Mouse (Mus musculus): Measurements from ENCODE around the gene Col6a3.

Gene Col6a3

DNA sequence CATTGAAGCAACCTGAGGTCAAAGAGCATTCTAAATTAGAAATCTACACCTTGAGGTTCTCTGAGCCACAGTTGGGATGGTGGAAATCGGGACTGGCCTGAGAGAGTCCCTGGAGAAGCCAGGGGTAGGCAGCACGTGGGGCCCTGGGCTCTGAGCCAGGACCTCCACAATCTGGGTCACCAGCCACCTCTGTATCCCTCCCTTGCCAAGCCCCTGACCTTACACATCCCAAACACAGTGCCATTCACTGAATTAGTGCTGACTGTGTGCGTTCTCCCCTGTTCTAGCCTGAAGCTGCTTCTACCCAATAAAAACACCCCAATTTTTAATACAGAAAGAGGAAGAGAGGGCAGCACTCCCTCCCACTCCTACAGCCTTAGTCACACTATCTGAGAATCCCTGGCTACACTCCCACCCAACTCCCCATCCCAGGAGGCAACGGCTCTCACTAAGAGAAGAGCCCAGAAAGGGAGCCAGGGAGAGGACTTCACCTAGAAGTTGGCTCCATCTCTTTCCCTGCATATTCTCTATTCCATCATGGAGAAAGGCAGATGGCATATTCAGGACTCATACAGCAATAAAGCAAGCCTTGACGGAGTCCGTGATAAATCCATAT, 46.4 kb downstream of the Col6a3 start:
- no peak for DNase-seq (ENCODE audit: extremely low read depth, low read depth, low spot score)

DNA sequence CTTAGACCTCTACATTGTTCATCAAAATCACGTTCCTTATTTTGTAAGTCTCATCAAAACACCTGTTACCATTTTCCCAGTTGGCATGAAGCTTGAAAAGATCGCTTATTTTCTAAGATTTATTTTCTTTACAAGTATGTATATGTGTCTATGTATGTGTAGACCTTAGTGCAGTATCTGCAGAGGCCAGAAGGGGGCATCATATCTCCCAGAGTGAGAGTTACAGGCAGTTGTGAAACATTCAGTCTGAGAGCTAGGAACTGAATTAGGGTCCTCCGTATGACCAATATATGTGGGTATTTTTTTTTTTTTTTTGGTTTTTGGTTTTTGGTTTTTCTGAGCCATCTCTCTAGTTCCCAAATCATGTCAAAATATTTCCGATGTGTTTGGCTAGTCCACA, 50.4 kb downstream of the Col6a3 start:
- no peak for DNase-seq (ENCODE audit: extremely low read depth, low read depth, low spot score)

DNA sequence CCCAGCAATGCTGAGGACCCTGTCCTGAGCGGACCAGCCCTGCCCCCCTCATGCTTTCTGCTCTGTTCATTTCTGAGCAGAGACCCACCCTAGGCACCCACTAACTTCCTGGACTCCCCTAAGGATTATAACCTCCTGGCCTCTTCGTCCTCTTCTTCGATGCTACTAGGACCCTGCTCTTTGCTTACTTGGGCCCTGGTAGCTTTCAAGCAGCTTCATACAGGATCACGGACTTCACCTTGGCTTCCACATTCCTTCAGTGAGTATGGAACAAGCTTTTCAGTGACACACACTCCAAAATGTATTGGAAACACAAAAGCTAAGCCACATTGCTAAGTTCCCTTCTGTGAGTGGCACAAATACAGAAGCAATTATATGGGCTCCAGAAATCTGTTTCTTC, 52.8 kb downstream of the Col6a3 start:
- DNase-seq (ENCODE audit: extremely low read depth, low read depth, low spot score), result no peak

GRCm38 (mm10) chr1:90789506-90789905, 54.3 kb downstream of the Col6a3 start:
- no peak for DNase-seq (ENCODE audit: extremely low read depth, low read depth, low spot score)

- DNase-seq (ENCODE audit: extremely low read depth, low read depth, low spot score), result no peak
Observed at GRCm38 (mm10) chr1:90780446-90780845, 63.3 kb downstream of the Col6a3 start.

- peak; percentile 76 for DNase-seq (ENCODE audit: extremely low read depth, low read depth, low spot score)
Observed at GRCm38 (mm10) chr1:90779072-90779471, 64.7 kb downstream of the Col6a3 start.

DNA sequence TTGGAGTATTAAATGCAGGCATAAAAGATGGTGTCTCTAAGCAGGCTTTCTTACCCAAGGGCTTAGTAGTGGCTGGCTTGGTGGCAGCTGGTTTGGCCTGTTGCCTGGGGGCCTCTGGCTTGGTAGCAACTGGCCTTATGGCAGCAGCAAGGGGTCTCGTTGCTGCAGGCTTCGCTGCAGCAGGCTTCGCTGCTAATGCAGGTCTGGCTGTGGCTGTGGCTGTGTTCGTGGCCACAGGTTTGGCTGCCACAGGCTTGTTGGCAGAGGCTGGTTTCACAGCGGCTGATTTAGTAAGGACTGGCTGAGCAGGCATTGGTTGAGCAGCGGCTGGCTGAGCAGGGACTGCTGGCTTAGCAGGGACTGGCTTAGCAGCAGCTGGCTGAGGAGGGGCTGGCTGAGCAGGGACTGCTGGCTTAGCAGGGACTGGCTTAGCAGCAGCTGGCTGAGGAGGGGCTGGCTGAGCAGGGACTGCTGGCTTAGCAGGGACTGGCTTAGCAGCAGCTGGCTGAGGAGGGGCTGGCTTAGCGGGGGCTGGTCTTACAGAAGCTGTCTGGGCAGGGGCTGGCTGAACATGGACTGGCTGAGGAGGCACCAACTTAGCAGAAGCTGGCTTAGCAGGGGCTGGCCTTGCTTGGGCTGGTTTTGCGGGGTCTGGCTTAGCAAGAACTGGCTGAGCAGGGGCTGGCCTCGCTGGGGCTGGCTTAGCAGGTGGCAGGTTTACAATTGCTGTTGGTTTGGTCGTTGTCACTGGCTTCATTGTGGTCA, 68.1 kb downstream of the Col6a3 start:
- DNase-seq (ENCODE audit: extremely low read depth, low read depth, low spot score), result no peak

DNA sequence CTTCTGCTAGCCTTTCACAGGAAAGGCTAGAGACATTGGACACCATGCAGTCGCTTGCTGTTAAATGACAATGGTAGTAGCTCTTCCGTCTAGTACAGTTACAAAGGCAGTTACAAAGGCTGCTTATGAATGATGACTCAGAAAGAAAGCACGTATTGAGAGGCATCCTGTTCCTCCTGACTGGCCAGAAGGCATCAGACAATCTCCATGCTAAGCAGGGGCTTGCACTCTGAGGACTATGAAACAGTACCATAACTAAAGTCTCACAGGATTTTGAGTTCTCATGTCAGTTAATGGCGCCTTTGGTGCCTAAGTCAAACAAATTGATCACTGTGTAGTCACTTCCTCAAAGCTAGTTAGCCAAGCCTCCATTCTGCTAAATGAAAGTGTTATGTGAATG, 72.6 kb downstream of the Col6a3 start:
- DNase-seq (ENCODE audit: extremely low read depth, low read depth, low spot score), result no peak

- no peak for DNase-seq (ENCODE audit: extremely low read depth, low read depth, low spot score)
Observed at GRCm38 (mm10) chr1:90770027-90770426, 73.7 kb downstream of the Col6a3 start.

- no peak for DNase-seq (ENCODE audit: extremely low read depth, low read depth, low spot score)
Observed at GRCm38 (mm10) chr1:90769301-90769700, 74.5 kb downstream of the Col6a3 start.

DNA sequence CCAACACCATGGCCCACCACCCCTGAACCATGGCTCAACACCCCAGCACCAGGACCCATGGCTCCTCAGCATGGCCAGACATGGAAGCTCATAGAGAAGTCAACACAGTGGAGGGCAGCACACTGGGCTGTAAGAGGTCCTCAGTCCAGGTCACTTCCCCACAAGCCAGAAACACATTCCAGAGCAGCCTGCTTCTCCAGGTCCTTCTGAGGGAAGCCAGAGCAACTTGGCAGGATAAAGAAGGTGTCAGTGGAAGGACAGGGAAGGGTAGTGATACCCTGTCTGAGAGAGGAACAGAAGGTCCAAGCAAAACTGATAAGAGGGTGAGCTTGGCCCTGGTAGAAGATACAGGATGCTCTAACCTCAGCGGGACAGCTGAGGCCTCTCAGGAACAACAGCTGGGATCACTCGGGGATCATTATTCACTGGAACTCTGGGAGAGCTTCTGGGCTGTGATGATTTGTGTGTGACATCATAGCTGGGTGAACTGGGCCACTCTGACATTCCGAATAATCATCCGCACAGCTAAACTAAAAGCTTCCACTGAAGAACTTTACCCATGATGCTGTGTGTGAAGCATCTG, 85.6 kb downstream of the Col6a3 start:
- DNase-seq (ENCODE audit: extremely low read depth, low read depth, low spot score), result no peak

- DNase-seq (ENCODE audit: extremely low read depth, low read depth, low spot score), result no peak
Observed at GRCm38 (mm10) chr1:90753869-90754563, 89.8 kb downstream of the Col6a3 start.

DNA sequence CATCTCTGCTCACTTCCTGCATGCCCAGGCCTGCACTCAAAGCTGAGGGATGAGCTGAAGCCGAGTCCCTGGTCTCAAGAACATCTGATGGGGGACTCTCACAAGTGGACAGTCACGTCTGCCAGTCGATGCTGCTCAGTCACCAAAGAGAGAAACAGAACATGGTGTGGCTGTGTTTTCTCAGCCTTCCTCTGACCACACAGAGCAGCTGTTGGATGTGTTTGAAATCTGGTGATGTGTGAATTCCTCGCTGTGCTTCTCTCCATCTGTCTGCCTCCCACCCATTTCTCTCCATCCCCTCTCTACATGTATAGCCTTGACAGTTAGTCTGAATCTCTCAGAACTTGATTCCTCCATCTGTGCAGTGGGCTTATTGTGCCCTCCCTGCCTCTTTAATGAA, 92.5 kb downstream of the Col6a3 start:
- no peak for DNase-seq (ENCODE audit: extremely low read depth, low read depth, low spot score)

GRCm38 (mm10) chr1:90750169-90750568, 93.6 kb downstream of the Col6a3 start:
- no peak for DNase-seq (ENCODE audit: extremely low read depth, low read depth, low spot score)

DNA sequence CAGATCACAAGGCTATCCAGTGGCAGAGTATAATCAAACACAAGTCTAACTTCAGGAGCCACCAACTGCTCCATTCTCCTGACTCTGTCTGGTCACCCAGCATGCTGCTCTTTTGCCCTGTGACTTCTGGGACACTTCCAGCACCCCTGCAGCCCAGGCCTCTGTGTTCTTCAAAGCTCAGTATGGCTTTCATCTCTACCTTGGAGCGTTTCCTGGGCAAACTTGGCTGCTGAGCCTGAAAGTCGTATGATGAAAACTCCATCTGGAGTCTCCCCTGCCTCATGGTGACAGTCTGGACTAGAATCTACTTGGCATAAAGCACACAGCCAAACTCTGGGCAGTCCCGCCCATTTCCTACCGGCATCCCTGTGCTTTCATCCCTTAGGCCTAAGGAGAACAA, 95.2 kb downstream of the Col6a3 start:
- no peak for DNase-seq (ENCODE audit: extremely low read depth, low read depth, low spot score)

DNA sequence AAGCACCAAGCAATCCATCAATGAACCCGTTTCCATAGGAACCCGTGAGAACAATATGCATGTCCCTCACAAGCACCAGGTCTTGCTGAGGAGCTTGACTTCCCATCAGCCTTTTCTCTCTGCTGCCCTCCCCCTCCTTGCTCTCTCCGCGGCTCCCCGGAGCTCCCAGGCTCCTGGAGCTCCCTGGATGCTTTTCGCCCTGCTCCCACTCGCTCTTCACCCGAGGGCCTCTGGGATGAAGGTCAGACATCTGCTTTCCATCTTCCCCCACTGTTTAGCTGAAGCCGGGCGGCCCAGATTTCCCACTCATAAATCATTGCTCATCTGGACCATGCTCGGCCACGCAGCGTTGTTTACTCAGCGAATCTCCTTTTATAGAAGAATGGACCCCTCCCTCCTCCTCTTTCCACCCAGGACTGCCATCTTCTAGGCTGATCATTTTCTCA, 99.8 kb downstream of the Col6a3 start:
- DNase-seq (ENCODE audit: extremely low read depth, low read depth, low spot score), result no peak

- DNase-seq (ENCODE audit: extremely low read depth, low read depth, low spot score), result no peak
Observed at GRCm38 (mm10) chr1:90743445-90743844, 100.3 kb downstream of the Col6a3 start.

- DNase-seq (ENCODE audit: extremely low read depth, low read depth, low spot score), result no peak
Observed at GRCm38 (mm10) chr1:90742641-90743040, 101.1 kb downstream of the Col6a3 start.

DNA sequence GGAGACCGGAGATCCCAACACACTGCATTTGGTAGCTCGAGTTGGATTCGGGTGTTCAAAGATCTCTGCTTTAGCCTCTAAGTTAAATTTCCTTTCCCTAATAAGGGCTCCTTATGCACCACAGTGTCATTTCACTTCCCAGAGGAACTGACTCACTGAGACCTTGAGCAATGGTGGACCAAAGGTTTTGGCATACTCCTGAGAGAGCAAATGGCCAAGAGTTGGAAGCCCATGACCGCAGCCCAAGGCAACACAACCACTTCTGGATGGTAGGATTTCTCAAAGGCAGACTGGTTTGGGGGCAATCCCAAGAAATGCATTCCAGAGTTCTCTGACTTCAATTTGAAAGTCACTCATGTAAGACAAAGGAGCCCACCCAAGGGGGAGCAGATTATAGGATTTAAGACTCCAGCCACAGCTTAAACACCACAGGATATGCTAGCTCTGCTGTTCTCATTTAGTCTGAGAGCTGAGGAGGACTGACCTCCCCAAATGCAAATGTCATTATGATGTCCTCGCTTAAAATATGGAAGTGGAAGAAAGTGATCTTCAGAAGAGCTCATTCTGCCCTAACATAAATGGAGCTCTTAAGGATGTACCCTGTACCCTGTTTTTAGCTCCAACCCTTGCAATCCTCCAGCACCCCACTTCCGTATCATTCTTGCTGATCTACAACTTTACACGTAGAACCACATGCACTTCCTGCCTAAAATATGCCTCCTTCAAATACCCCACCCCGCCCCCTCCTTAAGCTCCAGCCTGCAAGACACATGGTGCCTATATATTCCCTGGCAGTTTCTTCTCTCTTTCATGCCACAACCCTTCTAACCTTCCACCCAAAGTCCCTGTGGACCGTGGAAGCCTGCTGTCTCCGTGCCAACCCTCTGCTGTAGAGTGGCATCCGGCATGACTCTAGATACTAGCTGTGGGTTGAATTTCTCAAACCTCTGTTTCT, 103.3 kb downstream of the Col6a3 start:
- DNase-seq (ENCODE audit: extremely low read depth, low read depth, low spot score), result no peak

DNA sequence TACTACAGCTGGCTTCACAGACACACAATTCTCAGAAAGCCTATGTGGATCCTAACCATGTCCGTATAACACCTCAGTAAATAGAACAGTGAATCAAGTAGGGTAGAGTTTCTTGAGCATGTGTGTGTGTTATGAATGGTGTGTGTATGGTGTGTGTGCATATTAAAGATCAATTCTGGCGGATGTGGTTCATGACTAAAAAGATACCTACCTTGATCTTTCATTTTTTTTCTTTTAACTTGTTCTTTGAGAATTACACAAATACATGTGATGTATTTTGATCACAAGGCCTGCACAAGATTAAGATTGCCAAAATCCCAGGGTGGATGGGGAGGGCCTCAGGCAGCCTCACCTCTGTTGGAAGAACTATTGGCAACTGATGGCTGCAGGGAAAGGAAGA, 104.9 kb downstream of the Col6a3 start:
- no peak for DNase-seq (ENCODE audit: extremely low read depth, low read depth, low spot score)

DNA sequence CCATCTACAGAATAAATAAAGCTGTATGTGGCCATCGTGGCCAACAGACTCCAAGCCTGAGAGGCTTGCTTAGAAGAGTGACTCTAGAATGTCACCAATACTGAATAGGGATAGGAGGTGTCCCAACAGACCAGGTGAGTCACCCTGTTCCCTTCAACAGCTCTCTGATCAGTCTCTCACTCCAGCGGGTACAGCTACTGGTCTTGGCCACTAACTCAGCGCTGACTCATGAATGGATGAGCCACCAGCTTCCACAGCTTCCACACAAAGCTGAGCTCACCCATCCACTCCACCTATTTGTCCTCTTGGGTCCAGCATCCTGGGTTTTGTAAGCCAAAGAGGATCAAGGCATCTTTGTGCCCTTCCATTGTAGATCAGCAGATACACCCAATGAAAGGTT, 114.3 kb downstream of the Col6a3 start:
- DNase-seq (ENCODE audit: extremely low read depth, low read depth, low spot score), result no peak
